23 mouse cellular contexts compared by ENCODE assay signal in the genomic region with DNA sequence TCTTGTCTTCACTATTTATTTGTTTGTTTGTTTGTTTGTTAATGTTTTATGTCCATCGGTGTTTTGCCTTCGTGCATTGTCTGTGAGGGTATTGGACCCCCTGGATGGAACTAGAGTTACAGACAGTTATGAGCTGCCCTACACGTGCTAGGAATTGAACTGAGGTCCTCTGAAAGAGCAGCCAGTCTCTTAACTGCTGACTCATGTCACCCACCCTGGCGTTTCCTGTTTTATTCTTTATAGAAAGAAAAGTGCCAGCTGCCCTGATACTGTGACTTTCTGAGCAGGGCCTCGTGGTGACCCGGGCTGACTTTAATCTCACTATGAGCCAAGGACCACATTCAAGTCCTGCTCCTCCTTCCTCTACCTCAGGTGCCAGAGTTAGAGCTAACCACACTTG. TPM values are rescaled to one million over a fixed set of nuclear protein-coding genes. Genes with fewer than 3 reads are reported as not detected.
"Had no signal": no experiment of that assay in that cellular context is flagged by ENCODE, and none has a peak within 500 bp of the region (broad histone marks: within the 10 kb centered on the region; RNA-seq: fewer than 3 reads in every experiment).

No protein-coding gene starts in this region.

- H3K27me3 ChIP-seq: kidney, embryonic 15.5 days; limb, embryonic 13.5 days; midbrain, embryonic 15.5 days; neural tube, embryonic 12.5 days; stomach, embryonic 15.5 days had no signal

- H3K4me3 ChIP-seq: kidney, embryonic 15.5 days; limb, embryonic 13.5 days; midbrain, embryonic 10.5 days; midbrain, embryonic 15.5 days; neural tube, embryonic 12.5 days; stomach, embryonic 15.5 days had no signal

- H3K27ac ChIP-seq: kidney, embryonic 15.5 days; limb, embryonic 13.5 days; midbrain, embryonic 10.5 days; midbrain, embryonic 15.5 days; neural tube, embryonic 12.5 days; stomach, embryonic 15.5 days had no signal

- ATAC-seq: midbrain, embryonic 15.5 days had no signal

- H3K4me2 ChIP-seq: kidney, embryonic 15.5 days; limb, embryonic 13.5 days; lung, embryonic 14.5 days; midbrain, embryonic 15.5 days; neural tube, embryonic 12.5 days; stomach, embryonic 15.5 days had no signal

- H3K9me3 ChIP-seq: kidney, embryonic 15.5 days; limb, embryonic 13.5 days; midbrain, embryonic 10.5 days; midbrain, embryonic 15.5 days; neural tube, embryonic 12.5 days; stomach, embryonic 15.5 days had no signal

- H3K4me1 ChIP-seq: kidney, embryonic 15.5 days; limb, embryonic 13.5 days; midbrain, embryonic 10.5 days; midbrain, embryonic 15.5 days; neural tube, embryonic 12.5 days had no signal

- DNase-seq: kidney, adult 18-20 months; kidney, postnatal 14 days; left cerebral cortex, postnatal 4 days; lung, embryonic 14.5 days; lung, postnatal 10 days; lung, postnatal 4 days; right cerebral cortex, postnatal 4 days; spleen, adult 18-20 months; thymus, postnatal 25 days had no signal

- H3K9ac ChIP-seq: kidney, embryonic 15.5 days; limb, embryonic 13.5 days; lung, embryonic 14.5 days; midbrain, embryonic 15.5 days; neural tube, embryonic 12.5 days; stomach, embryonic 15.5 days had no signal

RNA-seq across cellular contexts. Expression of a gene that starts 6.3 kb away (rescaled TPM):
- total RNA-seq: layer of hippocampus, adult 8-10 months; layer of hippocampus, postnatal 14 days; left cerebral cortex, adult 18-20 months; left cerebral cortex, postnatal 10 days; liver, adult 2 months; monocyte, adult 5-6 weeks; neutrophil, adult 5-6 weeks had no signal
- polyA plus RNA-seq: kidney, embryonic 15.5 days; limb, embryonic 13.5 days; liver, adult 2 months; liver, embryonic 16.5 days; lung, embryonic 14.5 days; midbrain, embryonic 10.5 days; midbrain, embryonic 15.5 days; neural tube, embryonic 12.5 days; stomach, embryonic 15.5 days had no signal

RNA-seq across cellular contexts. Expression of a gene that starts 45.0 kb away (rescaled TPM):
- total RNA-seq: layer of hippocampus, adult 8-10 months; layer of hippocampus, postnatal 14 days; left cerebral cortex, postnatal 10 days; left cerebral cortex, postnatal 4 days; liver, adult 2 months; monocyte, adult 5-6 weeks had no signal
- polyA plus RNA-seq: midbrain, embryonic 10.5 days; midbrain, embryonic 15.5 days; neural tube, embryonic 12.5 days had no signal
